Mouse (Mus musculus) embryo, embryonic 10.5 days (tissue): ENCODE measurements around the gene Synj1.
A peak's percentile ranks its signal among the peaks of the same experiment; 100 is the strongest.

Experiments used
- DNase-seq: peaks from one replicate; pipeline ENCODE4 v3.0.0-alpha.2; 2015; ENCODE audit warnings: low spot score

Synj1 gene

DNA sequence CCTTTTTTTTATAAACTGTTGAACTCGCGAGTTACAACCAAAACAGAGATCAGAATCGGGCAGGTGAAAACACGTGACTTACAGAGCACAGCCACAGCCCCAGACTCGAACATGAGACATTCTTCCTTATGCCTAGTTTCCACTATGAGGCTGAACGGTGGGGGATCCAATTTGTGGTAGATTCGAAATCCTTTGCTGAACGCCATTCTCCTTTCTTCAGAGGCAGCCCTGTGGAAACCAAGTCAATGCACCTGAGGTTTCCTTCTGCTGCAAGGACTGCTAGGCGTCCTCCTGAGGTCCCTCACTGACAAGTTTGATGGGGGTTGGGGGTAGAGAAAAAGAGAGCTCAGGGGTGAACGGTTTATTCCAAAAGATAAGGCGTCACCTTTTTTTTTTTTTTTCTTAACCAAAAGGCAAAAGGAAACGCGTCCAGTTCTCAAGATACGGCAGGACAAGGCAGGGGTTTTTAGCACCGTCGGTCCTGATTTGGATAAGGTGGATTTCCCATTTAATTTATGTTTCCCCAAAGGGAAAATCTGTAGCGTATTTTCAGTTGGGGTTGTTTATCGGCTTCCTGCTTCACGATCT lies 1.1 kb downstream of the Synj1 start:
- DNase-seq: peak; percentile 35

DNA sequence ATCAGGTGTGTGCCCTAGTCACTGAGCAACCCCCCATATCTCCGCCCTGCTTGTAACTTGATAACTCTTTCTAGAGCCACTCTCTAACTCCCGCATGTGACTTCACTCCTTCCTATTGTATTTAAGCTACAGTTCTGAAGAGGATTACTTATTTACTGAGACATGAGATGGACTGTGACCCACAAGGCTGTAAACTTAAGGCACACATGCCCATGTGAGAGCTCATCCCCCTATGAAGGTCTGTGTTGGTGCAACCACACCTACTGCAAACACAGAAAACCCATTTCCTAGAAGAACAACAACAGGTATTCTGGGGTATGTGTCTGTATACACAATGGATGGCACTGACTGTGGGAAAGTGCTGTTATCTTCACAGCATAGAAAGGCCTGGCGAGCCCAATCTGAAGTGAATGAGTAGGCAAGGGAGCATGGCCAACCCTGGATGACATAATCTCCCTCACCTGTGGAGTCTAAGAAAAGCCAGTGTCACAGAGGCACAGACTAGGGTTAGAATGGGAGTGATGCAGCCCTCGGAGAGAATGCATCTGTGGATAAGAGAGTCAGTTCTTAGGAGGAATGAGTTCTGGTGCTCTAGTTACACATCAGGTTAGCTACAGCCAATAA lies 6.1 kb downstream of the Synj1 start:
- no peak for DNase-seq

DNA sequence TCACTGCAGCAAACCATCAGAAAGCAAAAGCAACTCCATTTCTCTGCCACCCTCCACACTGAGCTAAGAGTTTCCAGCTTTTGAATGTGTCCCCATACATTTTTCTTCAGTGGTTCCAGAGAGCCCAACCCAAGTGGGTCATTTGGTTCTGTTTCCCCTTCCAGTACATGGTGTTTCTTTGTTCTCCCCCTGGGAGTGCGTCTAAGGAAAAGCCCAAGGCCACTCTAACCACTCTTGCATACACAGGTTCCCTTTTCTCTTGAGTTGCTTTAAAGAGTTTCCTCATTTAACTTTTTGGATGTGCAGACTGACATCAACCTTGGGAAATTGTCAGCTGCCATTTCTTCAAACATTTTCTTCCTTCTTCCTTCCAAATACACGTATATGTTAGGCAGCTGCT lies 10.0 kb downstream of the Synj1 start:
- no peak for DNase-seq

DNA sequence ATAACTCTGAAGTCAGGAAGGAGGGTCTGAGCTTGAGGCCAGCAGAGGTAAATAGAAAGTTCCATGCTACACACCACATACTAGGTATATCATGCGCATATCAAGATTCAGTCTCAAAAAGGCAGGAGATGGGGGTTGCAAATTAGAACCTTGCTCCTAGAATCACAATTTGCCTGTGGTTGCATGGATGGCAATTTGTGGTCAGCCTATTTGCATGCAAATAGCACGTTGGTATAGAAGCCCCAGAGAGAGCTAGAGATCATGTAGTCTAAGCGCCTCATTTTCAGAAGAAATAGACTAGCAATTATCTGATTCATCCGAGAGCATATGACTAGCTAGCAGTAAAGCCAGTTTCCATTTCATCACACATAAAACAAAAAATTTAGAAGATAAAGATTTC lies 11.3 kb downstream of the Synj1 start:
- DNase-seq: no peak

DNA sequence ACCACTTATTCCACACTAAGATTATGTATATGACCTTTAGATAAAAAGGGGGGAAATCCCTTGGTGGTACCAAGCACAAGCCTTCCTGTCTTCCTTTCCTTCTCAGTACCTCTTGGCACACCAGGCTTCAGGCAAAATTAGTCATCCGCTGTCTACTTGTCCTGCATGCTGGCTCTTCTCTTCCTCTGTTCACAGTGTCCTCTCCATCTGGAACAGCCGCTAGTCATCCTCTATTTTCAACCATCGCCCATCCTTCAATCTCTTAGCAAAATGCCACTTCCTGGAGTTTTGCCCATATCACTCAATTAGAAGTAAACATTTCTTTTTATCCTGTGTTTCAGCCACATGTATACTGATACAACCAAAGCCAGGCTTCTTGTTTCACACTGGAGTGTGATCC lies 13.3 kb downstream of the Synj1 start:
- DNase-seq: no peak

DNA sequence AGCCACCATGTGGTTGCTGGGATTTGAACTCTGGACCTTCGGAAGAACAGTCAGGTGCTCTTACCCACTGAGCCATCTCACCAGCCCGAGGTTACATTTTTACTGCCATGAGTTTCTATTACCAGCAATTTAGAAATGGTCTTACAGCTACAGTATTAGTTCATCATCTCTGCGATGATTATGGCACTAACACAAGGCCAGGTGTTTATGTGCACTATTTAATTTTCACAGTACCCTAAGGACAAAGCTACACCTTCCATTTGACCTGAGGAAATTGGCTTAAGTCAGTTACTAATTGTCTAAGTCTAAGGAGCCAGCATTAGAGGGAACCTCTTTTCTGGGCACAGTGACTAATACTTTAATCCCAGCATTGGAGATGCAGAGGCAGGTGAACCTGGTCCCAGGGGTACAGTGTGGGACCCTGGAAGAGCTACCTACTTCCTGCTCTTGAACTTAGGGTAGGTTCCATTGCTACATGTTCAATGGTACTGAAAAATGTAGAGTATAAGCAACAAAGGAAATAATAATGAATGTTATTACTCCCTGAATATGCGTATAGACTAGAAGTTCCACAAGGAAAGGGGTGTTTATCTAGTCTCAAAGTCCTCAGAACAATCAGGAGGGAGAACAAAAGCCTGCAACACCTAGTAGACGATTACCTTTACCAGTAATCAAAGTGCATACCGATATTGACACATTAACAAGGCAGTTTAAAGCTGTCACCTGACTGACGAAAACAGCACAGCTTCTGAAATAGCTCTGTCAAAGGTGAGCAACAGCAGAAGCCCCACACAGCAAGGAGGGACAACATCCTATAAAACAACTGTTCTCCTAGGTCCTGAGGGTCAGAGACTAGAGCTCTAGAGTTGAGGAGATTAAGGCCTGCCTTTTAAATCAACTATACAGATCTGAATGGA lies 14.5 kb downstream of the Synj1 start:
- no peak for DNase-seq

DNA sequence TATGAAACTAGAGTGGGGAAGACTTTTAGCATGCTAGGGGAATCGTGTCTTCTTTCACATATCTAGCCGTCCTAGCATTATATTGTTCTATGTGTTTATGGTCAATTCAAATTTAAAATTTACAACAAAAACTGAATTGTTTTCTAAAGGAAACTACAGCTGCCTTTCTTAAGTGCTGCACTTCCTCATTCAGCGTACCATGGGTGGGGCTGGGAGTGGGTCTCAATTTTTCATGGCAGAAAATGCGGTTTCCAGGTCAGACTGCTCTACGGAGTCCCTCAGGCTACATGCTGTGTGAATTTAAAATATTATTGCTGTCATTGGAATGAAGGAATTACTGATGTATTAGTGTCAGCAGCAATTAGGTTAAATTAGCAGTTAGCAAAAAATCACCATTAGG lies 15.6 kb downstream of the Synj1 start:
- no peak for DNase-seq

DNA sequence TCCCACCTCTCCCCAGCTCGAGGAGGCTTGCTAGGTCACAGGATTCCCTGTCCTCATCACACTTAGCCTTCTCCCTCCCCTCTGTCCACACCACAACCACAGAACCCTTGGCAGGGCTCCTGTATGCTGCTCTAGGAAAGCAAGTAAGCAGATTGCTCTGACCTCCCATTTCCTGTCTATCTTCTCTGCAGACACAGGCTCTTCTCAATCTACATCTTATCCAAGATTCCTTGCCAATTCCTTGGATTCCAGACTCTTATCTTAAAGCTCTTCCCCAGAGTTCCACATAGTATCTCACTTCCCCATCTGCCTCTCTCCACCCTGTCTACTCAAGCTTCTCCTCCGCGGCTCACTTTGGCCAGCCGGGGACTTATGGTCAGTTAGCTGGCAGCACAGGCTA lies 16.1 kb downstream of the Synj1 start:
- DNase-seq: no peak

DNA sequence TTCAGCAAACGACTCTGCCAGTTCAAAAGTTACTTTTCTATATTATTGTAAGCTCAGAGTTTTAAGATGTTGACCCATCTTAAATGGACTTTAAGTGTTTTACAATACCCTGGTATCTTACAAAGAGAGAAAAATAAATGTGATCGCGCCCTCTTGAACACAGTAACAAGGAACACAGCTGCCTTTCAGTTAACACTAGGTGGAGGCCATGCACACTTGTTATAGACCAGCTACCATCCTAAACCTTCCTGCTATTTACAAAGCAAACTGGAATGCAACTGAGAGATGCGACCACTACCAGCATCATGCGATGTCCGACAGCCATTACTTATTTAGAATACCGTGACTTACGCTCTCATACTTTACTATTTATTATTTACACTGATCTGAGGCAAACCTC lies 21.9 kb downstream of the Synj1 start:
- DNase-seq: no peak

DNA sequence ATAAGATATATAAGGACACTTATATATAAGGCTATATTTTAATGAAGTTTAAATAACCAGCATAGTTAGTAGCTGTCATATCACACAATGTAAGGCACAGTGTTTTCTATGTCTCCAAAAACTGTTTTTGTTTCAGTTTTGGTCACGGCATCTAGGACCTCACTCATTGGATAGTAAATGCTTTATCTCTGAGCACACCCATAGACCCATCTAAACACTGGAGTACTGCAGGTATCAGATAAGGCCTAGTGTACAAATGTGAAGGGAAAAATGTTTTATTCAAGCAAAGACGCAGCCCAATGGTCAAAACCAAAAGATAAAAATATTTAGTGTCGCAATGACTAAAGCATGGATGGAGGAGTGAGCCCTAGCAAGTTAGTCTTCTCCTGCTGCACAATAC lies 22.4 kb downstream of the Synj1 start:
- DNase-seq: no peak

DNA sequence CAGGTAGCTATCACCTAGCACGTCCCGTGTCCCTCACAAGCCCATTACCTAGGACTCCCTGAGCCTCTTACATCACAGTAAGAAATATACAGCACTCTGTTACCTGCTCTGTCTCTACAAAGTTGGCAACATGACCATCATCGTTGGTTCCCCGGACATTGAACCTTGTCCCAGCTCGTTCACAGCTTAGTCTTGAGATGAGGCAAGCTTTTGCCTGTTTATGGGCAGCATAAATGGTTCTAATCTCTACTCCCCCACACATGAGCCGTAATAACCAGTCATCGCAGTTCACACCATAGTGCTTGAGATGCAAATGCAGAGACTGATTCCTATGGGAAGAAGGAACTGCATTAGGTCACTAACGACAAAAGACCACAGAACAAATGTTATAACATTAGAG lies 23.1 kb downstream of the Synj1 start:
- no peak for DNase-seq

DNA sequence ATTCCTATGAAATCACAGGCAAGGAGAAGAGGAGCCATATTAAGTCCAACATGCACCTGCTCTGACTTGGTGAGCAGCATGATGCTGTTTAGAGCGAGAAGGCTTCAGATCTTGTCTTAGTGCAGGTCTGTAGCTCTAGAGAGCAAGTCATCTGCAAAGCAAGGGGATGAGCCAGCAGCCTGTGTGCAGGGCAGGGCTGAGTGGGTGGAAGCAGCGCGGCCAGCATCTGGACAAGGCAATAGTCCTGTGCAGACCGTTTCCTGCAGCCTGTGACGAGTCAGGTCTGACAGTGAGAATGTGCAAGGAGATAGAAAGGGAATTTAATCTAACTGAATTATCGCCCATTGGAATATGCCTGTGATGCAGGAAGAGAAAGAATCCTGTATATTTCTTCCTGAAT lies 40.1 kb downstream of the Synj1 start:
- DNase-seq: no peak

DNA sequence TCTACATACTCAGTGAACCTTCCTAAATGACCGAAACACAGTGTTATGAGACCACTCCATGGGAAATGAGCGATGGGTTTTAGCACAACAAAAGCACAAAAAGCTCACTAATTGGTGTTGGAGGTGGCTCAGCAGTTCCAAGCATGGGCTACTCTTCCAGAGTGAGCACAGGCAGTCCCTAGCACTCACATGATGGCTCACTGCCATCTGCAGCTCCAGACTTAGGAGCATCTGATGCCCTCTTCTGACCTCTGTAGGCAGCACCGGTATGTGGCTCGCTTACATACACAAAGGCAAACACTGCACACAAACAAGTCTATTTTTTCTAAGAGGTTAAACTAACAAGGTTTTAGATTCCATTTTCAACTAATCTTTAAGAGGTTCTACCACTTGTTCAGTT lies 44.9 kb downstream of the Synj1 start:
- DNase-seq: no peak

DNA sequence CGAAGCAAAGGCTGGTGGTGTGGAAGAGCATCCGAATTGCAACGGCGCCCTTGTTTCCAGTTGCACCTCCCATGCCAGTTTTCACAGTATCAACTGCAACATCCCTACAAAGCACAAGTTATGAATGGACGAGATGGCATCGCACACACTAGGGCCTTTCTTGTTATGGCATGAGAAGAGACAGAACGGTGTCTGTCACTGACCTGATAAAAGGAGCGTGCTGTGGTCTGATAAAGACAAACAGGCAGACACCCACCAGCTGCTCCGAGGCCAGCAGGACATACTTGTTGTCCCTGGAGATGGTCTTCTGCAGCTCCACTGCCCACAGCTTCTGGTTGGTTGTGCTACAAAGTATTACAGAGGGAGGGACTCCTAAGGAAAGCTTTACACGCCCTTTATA lies 46.8 kb downstream of the Synj1 start:
- DNase-seq: no peak

DNA sequence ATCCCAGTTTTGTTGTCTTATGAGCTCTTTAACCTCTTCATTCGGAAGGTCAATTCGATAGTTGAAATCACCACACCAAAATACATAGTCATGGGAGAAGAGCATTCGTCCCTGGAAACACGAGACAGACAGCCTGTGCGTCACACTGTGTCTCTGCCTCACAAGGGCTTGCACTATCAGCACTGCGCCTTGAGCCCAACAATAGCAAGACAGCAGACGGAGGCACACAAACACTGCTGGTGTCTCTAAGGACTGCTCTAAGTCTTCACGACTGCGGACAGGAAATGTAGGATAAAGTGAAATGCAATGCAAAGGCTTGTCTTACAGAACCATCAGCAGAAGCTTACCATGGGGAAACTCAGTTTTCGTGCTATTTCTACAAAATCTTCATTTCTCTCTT lies 47.2 kb downstream of the Synj1 start:
- DNase-seq: no peak

DNA sequence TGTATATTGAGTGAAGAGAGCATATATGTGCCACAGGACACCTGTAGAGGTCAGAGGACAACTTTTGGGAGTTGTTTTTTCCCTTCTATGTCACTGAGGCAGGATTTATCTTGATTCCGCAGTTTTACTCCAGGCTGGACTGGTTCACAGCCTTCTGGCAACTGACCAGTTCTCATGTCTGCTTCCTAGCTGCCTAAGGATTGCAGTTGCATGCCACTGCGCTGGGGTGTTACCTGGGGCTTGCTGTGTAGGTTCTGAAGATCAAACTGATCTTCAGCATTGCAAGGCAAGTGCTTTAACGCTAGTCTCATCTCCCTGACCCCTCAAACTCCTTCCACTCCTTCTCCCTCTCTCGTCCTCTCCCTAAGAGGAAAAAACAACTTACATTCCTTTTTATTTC lies 47.9 kb downstream of the Synj1 start:
- DNase-seq: no peak

DNA sequence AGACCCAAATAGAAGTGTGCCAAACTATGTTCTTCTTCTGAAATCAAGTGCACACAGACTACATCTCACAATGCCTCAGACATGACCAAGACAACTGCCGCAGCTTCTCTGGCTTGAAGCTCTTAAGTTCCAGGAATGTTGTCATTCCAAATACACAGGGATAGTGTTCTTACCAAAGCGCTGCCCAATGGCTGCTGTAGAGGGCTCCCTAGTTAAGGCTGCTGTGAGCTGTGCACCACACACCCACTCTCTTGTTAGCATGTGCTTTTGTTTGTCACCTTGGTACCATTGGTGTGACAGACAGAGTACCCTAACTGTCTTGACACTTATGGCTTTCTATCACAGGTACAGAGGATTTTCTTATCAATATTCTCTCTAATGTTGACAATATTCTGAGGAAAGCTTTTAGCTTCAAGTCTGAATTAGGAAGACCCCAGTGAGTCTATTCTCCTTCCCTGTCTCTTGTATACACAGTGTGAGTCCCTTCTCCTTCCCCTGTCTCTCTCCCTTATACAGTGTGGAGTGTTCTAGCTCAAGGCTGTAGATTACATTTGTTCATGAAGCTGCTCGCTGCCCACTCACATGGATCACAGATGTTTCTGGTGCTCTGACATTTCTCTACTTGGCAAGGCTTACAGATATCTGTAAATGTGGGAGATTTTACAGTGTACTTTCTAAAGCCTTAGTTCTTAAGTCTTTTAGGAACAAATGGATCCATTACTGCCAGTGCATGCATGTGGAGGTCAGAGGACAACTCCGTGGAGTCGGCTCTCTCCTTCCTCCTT lies 52.6 kb downstream of the Synj1 start:
- DNase-seq: no peak

DNA sequence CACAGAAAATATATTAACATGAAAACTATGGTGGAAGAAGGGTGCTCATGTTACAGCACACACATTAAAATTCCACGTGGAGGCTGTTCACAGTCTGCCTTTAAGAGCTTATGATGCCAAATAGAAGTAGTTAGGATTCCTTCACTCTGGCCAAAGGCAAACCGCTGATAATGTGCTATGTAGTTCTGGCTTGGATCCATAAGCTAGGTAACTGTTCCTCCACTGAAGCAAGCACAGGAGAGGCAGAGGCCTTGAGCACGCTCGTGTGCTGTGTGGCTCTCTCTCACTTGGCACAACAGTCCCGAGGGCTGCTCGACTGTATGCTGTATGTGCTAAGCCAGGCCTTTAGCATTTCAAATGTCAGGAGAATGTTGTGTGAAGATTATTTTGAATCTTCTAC lies 55.6 kb downstream of the Synj1 start:
- no peak for DNase-seq

DNA sequence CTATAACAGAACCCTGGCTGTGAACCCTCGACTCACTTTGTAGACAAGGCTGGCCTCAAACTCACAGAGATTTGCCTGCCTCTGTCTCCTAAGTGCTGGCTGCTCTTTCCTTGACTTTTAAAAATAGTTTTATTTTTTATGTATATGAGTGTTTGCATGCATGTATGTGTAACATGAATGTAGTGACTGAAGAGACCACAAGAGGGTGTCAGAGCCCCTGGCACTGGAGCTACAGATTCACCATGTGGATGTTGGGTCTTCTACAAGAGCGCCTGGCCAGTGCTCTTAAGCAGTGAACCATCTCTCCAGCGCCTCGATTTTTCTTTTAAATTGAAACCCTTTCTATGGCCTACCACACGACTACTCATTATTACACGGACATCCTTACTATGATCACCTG lies 57.3 kb downstream of the Synj1 start:
- peak; percentile 6 for DNase-seq

DNA sequence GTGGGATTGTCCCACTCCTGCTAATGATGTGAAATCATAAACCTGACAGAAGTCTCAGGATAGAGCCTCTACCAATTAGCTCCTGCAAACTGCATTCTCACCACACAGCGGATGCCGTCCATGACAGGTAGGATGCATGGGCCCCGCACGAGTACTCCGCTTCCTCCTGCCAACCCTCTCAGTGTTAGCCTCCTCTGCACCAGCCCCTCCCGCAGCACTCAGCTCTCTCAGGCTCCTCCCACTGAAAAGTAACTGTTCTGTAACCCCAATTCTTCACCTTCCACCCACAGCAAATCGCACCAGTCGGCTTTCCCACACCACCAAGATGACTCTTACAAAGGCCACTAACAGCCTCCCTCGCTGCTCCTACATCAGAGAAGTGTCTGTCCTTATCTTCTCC lies 58.0 kb downstream of the Synj1 start:
- DNase-seq: no peak

DNA sequence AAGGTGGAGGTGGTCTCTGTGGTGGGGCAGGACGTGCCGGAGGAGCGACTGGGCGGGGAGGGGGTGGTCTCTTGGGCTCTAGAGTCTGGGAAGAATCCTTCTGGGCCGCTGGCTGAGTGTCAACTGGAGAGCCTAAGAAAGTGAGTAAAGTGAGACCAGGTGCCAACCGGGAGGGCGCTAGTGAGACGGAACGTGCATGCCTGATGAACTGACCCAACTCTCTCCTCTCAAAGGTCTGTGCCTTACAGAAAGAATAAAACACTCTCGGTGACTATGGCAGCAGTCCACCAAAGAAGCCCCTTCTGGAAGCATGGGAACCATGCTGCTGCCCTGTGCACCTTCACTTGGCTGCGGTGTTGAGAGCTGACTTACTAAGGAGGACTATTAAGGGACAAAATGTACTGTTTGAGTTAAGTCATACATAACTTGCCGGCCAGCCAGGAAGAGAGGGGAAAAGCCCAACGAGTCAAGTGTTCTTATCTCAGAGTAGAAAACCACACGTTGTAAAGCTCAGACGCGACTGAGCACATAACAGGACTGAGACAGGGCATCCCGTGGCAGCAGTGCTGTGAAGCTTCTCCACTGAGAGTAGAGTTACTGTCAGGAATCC lies 60.6 kb downstream of the Synj1 start:
- DNase-seq: no peak

DNA sequence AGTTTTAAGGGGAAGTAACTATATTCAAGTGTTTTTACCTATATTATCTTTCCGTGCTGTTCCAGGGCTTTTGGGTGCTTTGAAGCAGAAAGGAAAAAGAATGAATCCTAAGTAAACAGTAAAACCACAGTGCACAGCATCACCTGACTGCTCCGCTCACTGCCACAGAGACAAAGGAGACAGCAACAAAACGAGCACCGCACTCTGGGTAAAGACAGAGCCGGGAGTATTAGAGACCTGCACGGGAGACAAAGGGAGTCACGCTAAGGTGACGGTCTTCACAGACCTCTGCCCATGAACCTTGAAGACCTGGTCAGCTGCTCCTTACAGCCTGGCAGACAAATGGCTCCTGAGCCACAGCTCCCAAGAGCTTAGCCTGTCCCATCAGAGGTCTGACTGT lies 64.1 kb downstream of the Synj1 start:
- DNase-seq: no peak
